Mouse (Mus musculus): ENCODE results near the gene Mpped1.

The Mpped1 gene

DNA sequence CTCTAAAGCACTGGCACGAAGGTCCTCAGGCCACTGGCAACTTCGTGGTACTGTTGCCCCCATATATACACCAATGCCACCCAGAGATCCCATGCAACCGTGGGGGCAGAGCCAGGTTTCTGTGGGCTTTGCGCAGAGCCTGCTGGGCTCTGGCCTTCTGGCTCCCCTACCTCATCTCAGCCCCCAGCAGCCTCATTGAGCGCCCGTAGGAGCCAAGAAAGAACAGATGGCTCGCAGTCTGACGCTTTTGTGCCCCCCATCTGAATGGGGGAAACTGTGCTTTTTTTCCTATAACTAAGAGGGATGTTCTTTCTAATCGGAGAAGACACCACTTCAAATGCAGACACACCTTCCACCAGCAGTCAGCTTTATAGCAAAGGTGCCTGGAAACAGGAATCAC, 105.0 kb downstream of the Mpped1 start:
- DNase-seq (ENCODE audit: low spot score), result no peak

DNA sequence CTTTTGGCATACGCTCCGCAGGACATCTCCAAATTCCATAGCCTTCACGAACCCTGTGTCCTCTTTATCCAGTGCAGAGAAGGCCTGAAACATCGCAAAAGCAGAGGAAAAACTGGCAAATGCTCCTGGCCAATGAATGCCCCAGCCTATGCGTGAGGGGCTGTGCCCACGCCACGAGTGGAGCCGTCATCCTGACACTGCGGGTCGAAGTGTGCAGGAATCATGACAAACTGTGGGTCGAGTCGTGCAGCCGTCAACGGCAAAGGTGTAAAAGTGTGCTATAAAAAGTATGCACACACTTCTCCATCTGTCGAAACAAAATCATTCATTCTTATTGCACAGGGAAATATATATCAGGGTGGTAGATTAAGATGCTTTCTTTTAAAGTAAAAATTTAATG, 113.6 kb downstream of the Mpped1 start:
- no peak for DNase-seq (ENCODE audit: low spot score)

DNA sequence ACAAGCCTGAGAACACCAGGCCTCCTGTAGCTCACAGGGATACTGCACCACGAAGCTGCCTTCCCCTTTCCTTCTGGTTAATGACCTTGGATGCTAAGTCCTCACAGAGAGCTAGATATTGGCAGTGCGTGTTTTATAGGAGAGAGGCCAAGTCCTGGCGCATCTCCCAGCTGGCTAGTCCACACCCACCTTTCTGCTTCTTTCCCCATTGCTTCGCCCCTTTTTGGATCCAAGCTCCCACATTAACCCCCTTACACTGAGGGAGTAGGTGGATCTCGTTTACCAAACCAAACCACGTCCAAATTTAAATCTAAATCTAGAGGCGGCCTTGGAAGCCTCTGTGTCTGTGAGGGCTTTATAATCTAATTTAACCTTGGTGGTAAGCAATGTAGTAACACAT, 115.0 kb downstream of the Mpped1 start:
- no peak for DNase-seq (ENCODE audit: low spot score)

DNA sequence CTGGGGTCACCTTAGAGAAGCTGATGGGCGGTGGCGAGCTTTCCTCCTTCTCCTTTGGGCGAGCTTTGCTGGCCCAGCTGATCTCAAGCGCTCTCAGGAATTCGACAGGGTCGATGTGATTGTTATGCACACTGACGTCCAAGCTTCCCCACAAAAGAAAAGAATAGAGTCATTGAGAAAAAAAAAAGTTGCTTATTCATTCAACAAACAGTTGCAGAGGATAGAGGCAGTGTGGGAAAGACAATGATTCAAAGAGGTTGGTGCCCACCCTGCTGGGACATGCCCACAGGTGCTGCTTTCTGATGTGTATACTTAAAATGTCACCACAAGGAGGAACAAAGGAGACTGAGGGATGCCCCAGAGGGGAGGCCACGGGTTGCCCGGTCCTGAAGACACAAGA, 116.7 kb downstream of the Mpped1 start:
- no peak for DNase-seq (ENCODE audit: low spot score)

DNA sequence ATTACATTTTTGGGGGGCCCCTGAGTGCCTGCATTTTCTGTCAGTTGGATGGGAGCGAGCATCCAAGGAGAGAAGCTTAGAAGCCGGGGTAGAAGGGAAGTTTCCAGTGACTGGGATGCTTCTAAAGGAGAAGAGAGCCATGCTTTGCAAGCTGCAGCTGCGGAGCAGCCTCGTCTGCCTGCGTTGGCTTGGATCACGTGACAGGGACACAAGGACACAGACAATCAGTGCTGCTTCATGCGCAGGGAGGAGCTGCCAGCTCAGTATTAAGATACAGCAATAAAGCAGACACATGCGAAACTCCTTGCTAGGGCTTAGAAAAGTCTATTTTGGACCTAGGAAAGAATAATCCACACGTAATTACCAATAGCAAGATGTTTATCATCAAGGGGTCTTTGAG, 118.0 kb downstream of the Mpped1 start:
- no peak for DNase-seq (ENCODE audit: low spot score)

DNA sequence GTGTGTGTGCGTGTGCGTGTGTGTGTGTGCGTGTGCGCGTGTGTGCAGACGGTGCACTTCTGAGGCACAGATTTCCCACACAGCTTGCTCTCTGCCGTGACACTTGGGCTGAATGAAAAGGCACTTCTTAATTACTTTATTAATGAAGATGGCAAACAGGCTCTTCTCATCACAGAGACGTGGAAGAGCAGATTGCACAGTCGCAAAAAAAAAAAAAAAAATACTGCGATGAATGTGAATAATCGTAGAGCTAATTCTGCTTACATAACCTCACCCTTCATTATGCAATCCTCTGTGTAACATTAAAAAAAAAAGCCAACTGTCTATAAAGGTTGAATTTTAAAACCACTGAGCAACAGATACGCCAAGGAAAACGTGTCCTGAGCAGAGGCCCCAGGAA, 127.2 kb downstream of the Mpped1 start:
- no peak for DNase-seq (ENCODE audit: low spot score)

Measured in urinary bladder, postnatal 10 days (tissue).